Mouse (Mus musculus) midbrain, embryonic 12.5 days (tissue): ENCODE data around the gene Rnf182. TPM values are rescaled to one million over a fixed set of nuclear protein-coding genes. Genes with fewer than 3 reads are reported as not detected.

Source experiments
- ATAC-seq: fragments of 200-750 bp; cut with Nextera tagmentation; 2 replicates; pipeline ENCODE4 v1.8.0; 2017; ENCODE audit warnings: low read depth, moderate TSS enrichment, moderate library complexity; ENCODE audit not compliant: low FRiP score
- H3K27ac ChIP-seq: fragments of 300-500 bp; sonication (generic); replicated peaks from 2 replicates; pipeline ENCODE4 v1.5.1; 2016; ENCODE audit warnings: mild to moderate bottlenecking
- H3K27me3 ChIP-seq: fragments of 300-500 bp; sonication (generic); 2 replicates; pipeline ENCODE4 v1.6.1; 2016; ENCODE audit warnings: mild to moderate bottlenecking
- H3K36me3 ChIP-seq: fragments of 300-500 bp; sonication (generic); 2 replicates; pipeline ENCODE4 v1.6.1; 2016
- H3K4me1 ChIP-seq: fragments of 300-500 bp; sonication (generic); 2 replicates; pipeline ENCODE4 v1.6.1; 2016
- H3K4me2 ChIP-seq: fragments of 300-500 bp; sonication (generic); replicated peaks from 2 replicates; pipeline ENCODE4 v1.6.1; 2016; ENCODE audit warnings: mild to moderate bottlenecking, moderate library complexity
- H3K4me3 ChIP-seq: fragments of 300-500 bp; sonication (generic); 2 replicates; pipeline ENCODE4 v1.5.1; 2016; ENCODE audit warnings: mild to moderate bottlenecking
- H3K9ac ChIP-seq: fragments of 300-500 bp; sonication (generic); replicated peaks from 2 replicates; pipeline ENCODE4 v1.6.1; 2016; ENCODE audit warnings: mild to moderate bottlenecking, moderate library complexity
- H3K9me3 ChIP-seq: fragments of 300-500 bp; sonication (generic); 2 replicates; pipeline ENCODE4 v1.6.1; 2016; ENCODE audit warnings: mild to moderate bottlenecking
- WGBS: fragments of 180-500 bp; shearing (Covaris S2); methylation state at CpG from one replicate; pipeline ENCODE4 v1.1.7; 2016; 5-methylcytosine and 5-hydroxymethylcytosine counted together
- polyA plus RNA-seq: library from polyadenylated mRNA; unstranded; fragments of >200 nt; fragmentation: Nextera tagmentation; extraction: Ambion mirVana; gene quantifications from 2 replicates; pipeline ENCODE4 v1.2.1, GENCODE M21; 2016

The Rnf182 gene
- polyA plus RNA-seq, 1 experiment from 2014 or later = 12.7 TPM

- no peaks in the 10 kb centered on the region for H3K36me3 ChIP-seq
- no peak overlapping the region for H3K27ac ChIP-seq
- WGBS = 87% methylated on average over 3 of the region's 3 CpGs
- H3K9ac ChIP-seq = no peak overlapping the region
- no peak overlapping the region for H3K4me2 ChIP-seq
- peaks cover 7% of the 10 kb centered on the region; the same call in 1 of the 2 replicates for H3K4me1 ChIP-seq
- no peaks in the 10 kb centered on the region for H3K9me3 ChIP-seq
- H3K4me3 ChIP-seq = no peak overlapping the region
- ATAC-seq = no peak
- H3K27me3 ChIP-seq = no peaks in the 10 kb centered on the region
Observed at GRCm38 (mm10) chr13:43586966-43587365, 28.5 kb upstream of the Rnf182 start.

GRCm38 (mm10) chr13:43587844-43588840 is 27.4 kb upstream of the Rnf182 start:
- Histone ChIP-seq H3K9ac (no peak overlapping the region), H3K4me1 (peaks cover 17% of the 10 kb centered on the region; the same call in 1 of the 2 replicates), H3K27ac (no peak overlapping the region), H3K27me3 (no peaks in the 10 kb centered on the region), H3K4me3 (no peak overlapping the region), H3K4me2 (no peak overlapping the region), H3K36me3 (no peaks in the 10 kb centered on the region), H3K9me3 (no peaks in the 10 kb centered on the region)
- 85% methylated on average over 14 of the region's 14 CpGs for WGBS
- ATAC-seq = no peak

GRCm38 (mm10) chr13:43591828-43592680 is 23.5 kb upstream of the Rnf182 start:
- H3K9me3 ChIP-seq = no peaks in the 10 kb centered on the region
- no peak overlapping the region for H3K9ac ChIP-seq
- no peak overlapping the region for H3K4me2 ChIP-seq
- no peak overlapping the region for H3K27ac ChIP-seq
- H3K4me3 ChIP-seq = no peak overlapping the region
- peaks cover 11% of the 10 kb centered on the region; the same call in 1 of the 2 replicates for H3K4me1 ChIP-seq
- no peaks in the 10 kb centered on the region for H3K36me3 ChIP-seq
- 72% methylated on average over 28 of the region's 28 CpGs for WGBS
- no peak for ATAC-seq
- H3K27me3 ChIP-seq = no peaks in the 10 kb centered on the region

GRCm38 (mm10) chr13:43592681-43593068 is 22.8 kb upstream of the Rnf182 start:
- Histone ChIP-seq H3K27me3 (no peaks in the 10 kb centered on the region), H3K4me2 (no peak overlapping the region), H3K9me3 (no peaks in the 10 kb centered on the region), H3K36me3 (no peaks in the 10 kb centered on the region), H3K4me3 (no peak overlapping the region), H3K9ac (no peak overlapping the region), H3K4me1 (peaks cover 11% of the 10 kb centered on the region; the same call in 1 of the 2 replicates), H3K27ac (no peak overlapping the region)
- ATAC-seq = no peak
- WGBS = 73% methylated on average over 8 of the region's 8 CpGs

GRCm38 (mm10) chr13:43595896-43596295 is 19.6 kb upstream of the Rnf182 start:
- Histone ChIP-seq H3K4me3 (no peak overlapping the region), H3K9me3 (no peaks in the 10 kb centered on the region), H3K4me2 (no peak overlapping the region), H3K27ac (no peak overlapping the region), H3K9ac (no peak overlapping the region), H3K36me3 (no peaks in the 10 kb centered on the region), H3K27me3 (no peaks in the 10 kb centered on the region), H3K4me1 (peaks cover 11% of the 10 kb centered on the region; the same call in 1 of the 2 replicates)
- ATAC-seq = no peak
- WGBS = 64% methylated on average over 4 of the region's 4 CpGs

- no peaks in the 10 kb centered on the region for H3K4me1 ChIP-seq
- no peaks in the 10 kb centered on the region for H3K36me3 ChIP-seq
- H3K27ac ChIP-seq = no peak overlapping the region
- 95% methylated on average over 6 of the region's 6 CpGs for WGBS
- H3K27me3 ChIP-seq = no peaks in the 10 kb centered on the region
- H3K4me2 ChIP-seq = no peak overlapping the region
- H3K9me3 ChIP-seq = no peaks in the 10 kb centered on the region
- H3K4me3 ChIP-seq = no peak overlapping the region
- ATAC-seq = no peak
- H3K9ac ChIP-seq = no peak overlapping the region
Observed at GRCm38 (mm10) chr13:43600967-43601366, 14.5 kb upstream of the Rnf182 start.

GRCm38 (mm10) chr13:43602440-43602839 is 13.1 kb upstream of the Rnf182 start:
- Histone ChIP-seq H3K27ac (no peak overlapping the region), H3K9me3 (no peaks in the 10 kb centered on the region), H3K4me2 (no peak overlapping the region), H3K4me3 (no peak overlapping the region), H3K27me3 (no peaks in the 10 kb centered on the region), H3K4me1 (no peaks in the 10 kb centered on the region), H3K36me3 (no peaks in the 10 kb centered on the region), H3K9ac (no peak overlapping the region)
- no peak for ATAC-seq
- WGBS = 100% methylated on average over 2 of the region's 2 CpGs

GRCm38 (mm10) chr13:43603042-43603441 is 12.5 kb upstream of the Rnf182 start:
- no peaks in the 10 kb centered on the region for H3K27me3 ChIP-seq
- no peak overlapping the region for H3K9ac ChIP-seq
- H3K36me3 ChIP-seq = no peaks in the 10 kb centered on the region
- no peak overlapping the region for H3K27ac ChIP-seq
- no peak overlapping the region for H3K4me2 ChIP-seq
- H3K4me1 ChIP-seq = no peaks in the 10 kb centered on the region
- no peaks in the 10 kb centered on the region for H3K9me3 ChIP-seq
- 79% methylated on average over 13 of the region's 13 CpGs for WGBS
- H3K4me3 ChIP-seq = no peak overlapping the region
- ATAC-seq = no peak

GRCm38 (mm10) chr13:43608854-43609253 is 6.7 kb upstream of the Rnf182 start:
- no peak overlapping the region for H3K4me2 ChIP-seq
- 80% methylated on average over 6 of the region's 6 CpGs for WGBS
- no peak overlapping the region for H3K27ac ChIP-seq
- no peaks in the 10 kb centered on the region for H3K27me3 ChIP-seq
- no peak overlapping the region for H3K9ac ChIP-seq
- no peak for ATAC-seq
- no peaks in the 10 kb centered on the region for H3K9me3 ChIP-seq
- H3K36me3 ChIP-seq = no peaks in the 10 kb centered on the region
- no peaks in the 10 kb centered on the region for H3K4me1 ChIP-seq
- H3K4me3 ChIP-seq = no peak overlapping the region

- no peak overlapping the region for H3K4me2 ChIP-seq
- no peaks in the 10 kb centered on the region for H3K27me3 ChIP-seq
- H3K9ac ChIP-seq = no peak overlapping the region
- no peak overlapping the region for H3K27ac ChIP-seq
- WGBS = 83% methylated on average over 6 of the region's 6 CpGs
- H3K4me1 ChIP-seq = peaks cover 8% of the 10 kb centered on the region
- H3K36me3 ChIP-seq = no peaks in the 10 kb centered on the region
- no peak overlapping the region for H3K4me3 ChIP-seq
- H3K9me3 ChIP-seq = no peaks in the 10 kb centered on the region
- no peak for ATAC-seq
Observed at GRCm38 (mm10) chr13:43612040-43612439, 3.5 kb upstream of the Rnf182 start.

GRCm38 (mm10) chr13:43614667-43615066 is 843 bp upstream of the Rnf182 start:
- Histone ChIP-seq H3K9me3 (no peaks in the 10 kb centered on the region), H3K36me3 (no peaks in the 10 kb centered on the region), H3K4me3 (no peak overlapping the region), H3K27ac (no peak overlapping the region), H3K4me1 (peaks cover 8% of the 10 kb centered on the region), H3K4me2 (no peak overlapping the region), H3K27me3 (0 out of 2 replicates have a peak, but pooled peaks cover 3% of the 10 kb centered on the region), H3K9ac (no peak overlapping the region)
- 79% methylated on average over 3 of the region's 3 CpGs for WGBS
- no peak for ATAC-seq

GRCm38 (mm10) chr13:43615194-43615576 is 325 bp upstream of the Rnf182 start:
- H3K27ac ChIP-seq = 0 out of 2 replicates have a peak overlapping the region, but pooled peaks have one; percentile 75
- H3K4me3 ChIP-seq = peak overlapping the region; percentile 77
- WGBS = 20% methylated on average over 9 of the region's 9 CpGs
- peaks cover 8% of the 10 kb centered on the region for H3K4me1 ChIP-seq
- ATAC-seq = peak; percentile 21; the same call in 1 of the 2 replicates
- H3K9ac ChIP-seq = peak overlapping the region; percentile 82
- H3K4me2 ChIP-seq = peak overlapping the region; percentile 83
- no peaks in the 10 kb centered on the region for H3K36me3 ChIP-seq
- H3K9me3 ChIP-seq = no peaks in the 10 kb centered on the region
- H3K27me3 ChIP-seq = 0 out of 2 replicates have a peak, but pooled peaks cover 3% of the 10 kb centered on the region
